Mouse (Mus musculus) bone marrow macrophage, adult 2 months (primary cell): ENCODE data around the gene Mtmr6. TPM values are rescaled to one million over a fixed set of nuclear protein-coding genes. Genes with fewer than 3 reads are reported as not detected.
"Not testable (repeated sequence)": the region's sequence is repeated elsewhere in the genome, so short reads cannot be mapped to it uniquely, and the experiment has no call there.

Experiments
- H3K27ac ChIP-seq: 2 replicates; pipeline ENCODE4 v1.5.1; 2012; ENCODE audit warnings: low read depth, low read length; ENCODE audit not compliant: insufficient read depth
- H3K4me1 ChIP-seq: 2 replicates; pipeline ENCODE4 v1.6.1; 2012; ENCODE audit warnings: low read length; ENCODE audit not compliant: control insufficient read depth, insufficient read depth
- H3K4me3 ChIP-seq: 2 replicates; pipeline ENCODE4 v1.5.1; 2012; ENCODE audit warnings: mild to moderate bottlenecking, low read length, moderate library complexity; ENCODE audit not compliant: insufficient read depth
- CTCF ChIP-seq: IDR thresholded peaks from 2 replicates; pipeline ENCODE4 v1.5.1; 2012; ENCODE audit warnings: low read depth, mild to moderate bottlenecking, low read length, moderate library complexity
- POLR2A ChIP-seq: IDR thresholded peaks from 2 replicates; pipeline ENCODE4 v1.6.1; 2012; ENCODE audit warnings: mild to moderate bottlenecking, low read depth, low read length, borderline replicate concordance
- polyA plus RNA-seq: library from polyadenylated mRNA; stranded (reverse); fragments of >200 nt; gene quantifications from 2 replicates; pipeline ENCODE4 v1.2.4, GENCODE M21; 2012; ENCODE audit not compliant: missing spikeins, insufficient read depth, insufficient read length

Mtmr6 gene
- polyA plus RNA-seq, 1 experiment: 129 TPM

- H3K4me3 ChIP-seq: no peak overlapping the region
- peak overlapping the region; percentile 86 for H3K27ac ChIP-seq
- H3K4me1 ChIP-seq: peaks cover 32% of the 10 kb centered on the region
- TF ChIP-seq POLR2A (no peak), CTCF (no peak)
These were observed 25.3 kb downstream of the Mtmr6 start for GRCm38 (mm10) chr14:60290363-60290762.

DNA sequence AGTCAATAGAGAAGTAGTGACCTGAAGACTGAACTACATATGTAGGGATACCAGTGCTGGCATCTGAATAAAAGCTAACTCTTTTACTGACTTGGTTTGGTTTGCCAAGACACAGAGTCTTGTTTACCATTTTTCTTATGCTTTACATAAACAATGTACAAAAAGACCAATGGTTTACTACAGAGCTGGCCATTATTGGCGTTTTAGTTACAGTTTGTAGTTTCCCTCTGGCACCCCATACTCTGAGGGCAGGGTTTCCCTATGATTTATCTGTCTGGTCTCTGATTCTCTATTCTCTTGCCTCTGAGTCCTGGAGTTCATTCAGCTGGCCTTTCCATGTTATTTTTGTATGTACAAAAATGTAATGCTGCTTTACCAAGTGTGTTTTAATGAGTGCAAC lies 30.5 kb downstream of the Mtmr6 start:
- TF ChIP-seq POLR2A (no peak), CTCF (no peak)
- peaks cover 11% of the 10 kb centered on the region for H3K4me1 ChIP-seq
- H3K4me3 ChIP-seq: no peak overlapping the region
- H3K27ac ChIP-seq: no peak overlapping the region

GRCm38 (mm10) chr14:60300224-60300991 lies 35.4 kb downstream of the Mtmr6 start:
- no peak overlapping the region for H3K27ac ChIP-seq
- peaks cover 10% of the 10 kb centered on the region for H3K4me1 ChIP-seq
- no peak for TF ChIP-seq POLR2A
- no peak for TF ChIP-seq CTCF

GRCm38 (mm10) chr14:60301024-60301423 lies 36.0 kb downstream of the Mtmr6 start:
- TF ChIP-seq CTCF (no peak), POLR2A (no peak)
- H3K4me1 ChIP-seq: peaks cover 10% of the 10 kb centered on the region
- H3K27ac ChIP-seq: no peak overlapping the region
- H3K4me3 ChIP-seq: no peak overlapping the region

More at GRCm38 (mm10) chr14:60300224-60300991, 35.4 kb downstream of the Mtmr6 start:
- no peak overlapping the region for H3K4me3 ChIP-seq

GRCm38 (mm10) chr14:60302441-60302840 lies 37.4 kb downstream of the Mtmr6 start:
- no peak for TF ChIP-seq POLR2A
- Histone ChIP-seq H3K27ac (peak overlapping the region; percentile 45; the same call in 1 of the 2 replicates), H3K4me1 (peaks cover 9% of the 10 kb centered on the region), H3K4me3 (no peak overlapping the region)

- no peak for TF ChIP-seq CTCF
- TF ChIP-seq POLR2A: no peak
- no peak overlapping the region for H3K4me3 ChIP-seq
- H3K4me1 ChIP-seq: peaks cover 9% of the 10 kb centered on the region
- H3K27ac ChIP-seq: no peak overlapping the region
These were observed 39.6 kb downstream of the Mtmr6 start for GRCm38 (mm10) chr14:60304441-60305220.

DNA sequence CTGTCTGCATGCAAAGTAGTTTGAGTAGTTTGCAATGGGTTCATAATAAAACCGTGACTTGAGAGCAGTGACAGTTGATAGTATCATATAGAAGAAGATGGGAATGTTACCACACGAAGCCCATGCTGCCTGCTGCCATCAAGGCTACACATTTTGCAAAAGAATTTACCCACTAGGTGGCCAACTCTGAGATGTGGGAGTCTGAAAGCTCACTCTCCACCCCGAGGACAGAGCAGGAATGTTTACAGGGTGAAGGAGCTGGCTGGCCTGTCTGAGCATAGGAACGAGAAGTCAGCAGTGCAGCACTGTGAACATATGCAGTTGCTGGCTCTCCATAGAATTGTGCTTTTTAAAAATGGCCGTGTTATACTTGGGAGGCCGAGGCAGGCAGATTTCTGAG lies 43.1 kb downstream of the Mtmr6 start:
- no peak overlapping the region for H3K4me3 ChIP-seq
- H3K4me1 ChIP-seq: peaks cover 14% of the 10 kb centered on the region
- no peak overlapping the region for H3K27ac ChIP-seq
- no peak for TF ChIP-seq CTCF
- TF ChIP-seq POLR2A: no peak

- Histone ChIP-seq H3K4me3 (no peak overlapping the region), H3K4me1 (peaks cover 14% of the 10 kb centered on the region), H3K27ac (no peak overlapping the region)
- TF ChIP-seq POLR2A (no peak), CTCF (no peak)
These were observed 45.7 kb downstream of the Mtmr6 start for GRCm38 (mm10) chr14:60310691-60311090.

- H3K4me3 ChIP-seq: no peak overlapping the region
- TF ChIP-seq POLR2A (no peak), CTCF (no peak)
- peaks cover 5% of the 10 kb centered on the region; the same call in 1 of the 2 replicates for H3K4me1 ChIP-seq
- no peak overlapping the region for H3K27ac ChIP-seq
These were observed 54.2 kb downstream of the Mtmr6 start for GRCm38 (mm10) chr14:60319231-60319630.

DNA sequence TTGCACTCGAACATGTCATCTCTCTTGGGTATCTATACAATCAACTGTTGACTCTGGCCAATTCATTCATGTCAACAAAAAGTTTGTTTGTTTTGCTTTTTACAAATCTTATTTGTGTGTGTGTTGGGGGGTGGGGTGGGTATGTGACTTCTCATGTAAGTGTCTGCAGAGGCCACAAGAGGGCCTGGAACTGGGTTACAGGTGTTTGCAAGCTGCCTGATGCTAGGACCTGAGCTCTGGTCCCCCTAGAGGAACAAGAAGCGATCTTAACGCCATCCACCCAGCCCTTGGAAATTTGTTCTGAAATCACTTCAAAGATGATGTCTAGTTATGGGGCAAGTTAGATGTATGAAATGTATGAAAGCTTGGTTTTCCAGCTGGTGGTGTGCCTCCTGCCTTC lies 55.8 kb downstream of the Mtmr6 start:
- no peak overlapping the region for H3K4me3 ChIP-seq
- no peak overlapping the region for H3K27ac ChIP-seq
- peaks cover 5% of the 10 kb centered on the region; the same call in 1 of the 2 replicates for H3K4me1 ChIP-seq
- TF ChIP-seq CTCF: no peak
- TF ChIP-seq POLR2A: no peak

DNA sequence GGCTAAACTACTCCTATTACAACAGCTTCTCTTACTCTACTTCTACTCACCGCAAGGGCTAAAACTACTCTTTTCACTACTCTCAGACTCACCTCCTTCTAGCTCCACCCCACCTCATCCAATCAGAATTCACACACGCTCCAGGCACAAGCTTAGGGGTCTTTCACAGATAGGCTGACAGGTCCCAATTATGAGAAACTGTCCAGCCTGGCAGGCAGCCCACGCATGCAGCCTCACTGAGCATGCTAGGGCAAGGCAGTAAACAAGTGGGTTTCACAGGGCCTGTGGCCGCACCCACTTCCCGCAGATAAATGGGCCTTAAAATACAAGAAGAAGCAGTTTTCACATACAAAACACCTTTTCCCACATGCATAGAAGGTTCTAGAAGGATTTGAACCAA lies 75.0 kb downstream of the Mtmr6 start:
- not testable (repeated sequence) for H3K4me1 ChIP-seq, H3K27ac ChIP-seq

More for the DNA sequence above, 75.0 kb downstream of the Mtmr6 start:
- H3K4me3 ChIP-seq: not testable (repeated sequence)
